Mouse (Mus musculus): Measurements from ENCODE around the gene Plxnb1.

DNA sequence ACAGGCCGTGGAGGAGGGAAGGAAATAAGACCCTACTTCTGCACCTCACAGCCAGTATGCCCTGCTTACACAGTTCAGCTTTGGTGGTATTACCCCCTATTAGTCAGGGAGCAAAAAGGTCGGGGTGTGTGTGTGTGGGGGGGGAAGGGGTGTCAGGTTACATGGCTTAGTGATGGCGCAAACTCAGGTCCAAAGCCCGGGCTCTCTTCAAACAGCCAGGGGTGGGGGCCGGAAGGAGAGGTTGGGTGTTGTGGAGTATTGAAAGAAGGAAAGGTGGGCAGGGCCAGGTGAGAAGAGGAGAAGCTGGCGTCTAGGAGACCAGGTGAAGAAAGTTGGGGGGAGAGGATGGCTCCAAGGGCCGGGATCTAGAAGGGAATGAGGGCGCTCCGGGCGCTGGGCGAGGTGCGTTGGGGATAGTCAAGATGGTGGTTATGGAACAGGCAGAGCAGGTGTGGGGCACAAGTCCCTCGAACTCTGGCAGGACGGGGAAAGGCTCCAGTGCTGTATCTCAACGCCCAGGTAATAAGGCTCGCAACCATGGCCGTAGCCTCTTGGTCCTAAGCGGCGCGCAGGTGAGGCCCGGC, 544 bp upstream of the Plxnb1 start:
- TF ChIP-seq CTCF (IDR thresholded peaks at IDR 0.05; ENCODE audit: insufficient read depth, low read depth, low read length) (no peak), POLR2A (IDR thresholded peaks at IDR 0.05; ENCODE audit: insufficient read depth, low read depth, low read length) (no peak)
